Mouse (Mus musculus): Measurements from ENCODE around the gene Rbfox3. TPM values are rescaled to one million over a fixed set of nuclear protein-coding genes. Genes with fewer than 3 reads are reported as not detected.

The Rbfox3 gene
- total and polyA plus RNA-seq, 3 experiments: not detected

DNA sequence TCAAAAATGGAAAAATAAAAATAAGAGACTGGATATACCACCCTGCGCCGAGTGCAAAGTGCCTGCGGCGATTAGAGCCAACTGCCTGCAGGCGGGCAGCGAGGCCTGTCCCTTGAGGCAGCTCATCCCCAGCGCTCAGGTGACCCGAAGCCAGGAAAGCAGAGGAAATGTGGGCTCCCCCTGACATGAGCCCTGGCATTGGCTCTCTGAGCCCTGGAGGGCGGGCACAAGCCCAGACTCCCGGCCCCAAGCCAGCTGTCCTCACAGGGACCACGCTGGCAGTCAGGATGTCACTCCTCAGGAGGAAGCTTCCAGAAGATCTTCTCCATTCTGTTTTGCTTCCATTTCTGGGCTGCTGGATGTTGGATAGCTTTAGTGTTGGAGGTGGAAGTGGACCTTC is 53.1 kb downstream of the Rbfox3 start:
- Histone ChIP-seq H3K79me2 (replicated peaks; ENCODE audit: control insufficient read depth, extremely low read depth, insufficient read depth, poor library complexity, severe bottlenecking) (no peaks in the 10 kb centered on the region), H3K4me3 (replicated peaks in 1 of 3; ENCODE audit: low read depth in 2 of 3, low read length in 2 of 3, poor library complexity in 1 of 3) (no peak overlapping the region), H3K9ac (ENCODE audit: insufficient read depth, low read depth) (no peak overlapping the region), H3K4me1 (ENCODE audit: control insufficient read depth in 1 of 2, insufficient read depth in 2 of 2) (peaks cover 0 to 6% of the 10 kb centered on the region in 2 experiments; a peak in 1 of 4 replicates), H3K4me2 (ENCODE audit: insufficient read depth, low read depth, poor library complexity, severe bottlenecking) (no peak overlapping the region), H3K27ac (ENCODE audit: insufficient read depth, low read depth) (no peak overlapping the region), H3K36me3 (replicated peaks in 1 of 2; ENCODE audit: control insufficient read depth in 1 of 2, insufficient read depth in 1 of 2, low read length in 1 of 2) (no peaks in the 10 kb centered on the region), H3K9me3 (replicated peaks; ENCODE audit: low read length) (no peaks in the 10 kb centered on the region), H3K27me3 (replicated peaks) (peaks cover 88% of the 10 kb centered on the region)
- DNase-seq (ENCODE audit: extremely low read depth): no peak
- in situ Hi-C loops (cut with MboI; ENCODE audit: low pct_ligation_motif_present, low pct_unique_long_range_greater_than_20kb, low sequenced_read_pairs) (no loop called here), dilution Hi-C loops (cut with MboI; ENCODE audit: extremely low pct_ligation_motif_present, extremely low pct_unique_long_range_greater_than_20kb, low sequenced_read_pairs) (no loop called here)
- TF ChIP-seq MXI1 (IDR thresholded peaks at IDR 0.05; ENCODE audit: low read depth, low read length): no peak
- TF ChIP-seq MAFK (IDR thresholded peaks at IDR 0.05; ENCODE audit: insufficient replicate concordance, low read length): no peak
- TF ChIP-seq BHLHE40 (IDR thresholded peaks at IDR 0.05; ENCODE audit: low read depth, low read length): no peak
- TF ChIP-seq SMC3 (IDR thresholded peaks at IDR 0.05; ENCODE audit: low read depth, low read length): no peak
- TF ChIP-seq USF1 (IDR thresholded peaks at IDR 0.05; ENCODE audit: low read depth, low read length): no peak
- no peak for TF ChIP-seq RCOR1 (conservative IDR thresholded peaks at IDR 0.05; ENCODE audit: low read depth, low read length)
- TF ChIP-seq ZC3H11A (IDR thresholded peaks at IDR 0.05; ENCODE audit: low read depth, low read length): no peak
- TF ChIP-seq MAZ (IDR thresholded peaks at IDR 0.05; ENCODE audit: low read depth, low read length): no peak
- TF ChIP-seq ZNF384 (IDR thresholded peaks at IDR 0.05; ENCODE audit: low read depth, low read length): no peak
- no peak for TF ChIP-seq MEF2A (IDR thresholded peaks at IDR 0.05; ENCODE audit: borderline replicate concordance, low read depth, low read length)
- TF ChIP-seq CTCF (conservative IDR thresholded peaks at IDR 0.05 in 1 of 2, IDR thresholded peaks at IDR 0.05 in 1 of 2; ENCODE audit: low read depth in 2 of 2, low read length in 2 of 2): no peak
- no peak for TF ChIP-seq CHD1 (IDR thresholded peaks at IDR 0.05; ENCODE audit: low read depth, low read length)
- TF ChIP-seq USF2 (conservative IDR thresholded peaks at IDR 0.05; ENCODE audit: low read depth, low read length): no peak
- TF ChIP-seq KAT2A (IDR thresholded peaks at IDR 0.05; ENCODE audit: insufficient replicate concordance, low read length): no peak
- no peak for TF ChIP-seq NRF1 (IDR thresholded peaks at IDR 0.05; ENCODE audit: low read depth, low read length)
- no peak for TF ChIP-seq PAX5 (IDR thresholded peaks at IDR 0.05; ENCODE audit: low read length)
- no peak for TF ChIP-seq RAD21 (IDR thresholded peaks at IDR 0.05; ENCODE audit: low read depth, low read length)

GRCm38 (mm10) chr11:118851391-118851790 is 60.0 kb downstream of the Rbfox3 start:
- Histone ChIP-seq H3K27me3 (replicated peaks) (peaks cover 99% of the 10 kb centered on the region), H3K4me2 (ENCODE audit: insufficient read depth, low read depth, poor library complexity, severe bottlenecking) (no peak overlapping the region), H3K4me1 (ENCODE audit: control insufficient read depth in 1 of 2, insufficient read depth in 2 of 2) (peaks cover 0 to 3% of the 10 kb centered on the region in 2 experiments; a peak in 1 of 4 replicates), H3K9ac (ENCODE audit: insufficient read depth, low read depth) (no peak overlapping the region), H3K4me3 (replicated peaks in 1 of 3; ENCODE audit: low read depth in 2 of 3, low read length in 2 of 3, poor library complexity in 1 of 3) (no peak overlapping the region), H3K27ac (ENCODE audit: insufficient read depth, low read depth) (no peak overlapping the region), H3K9me3 (replicated peaks; ENCODE audit: low read length) (no peaks in the 10 kb centered on the region), H3K79me2 (replicated peaks; ENCODE audit: control insufficient read depth, extremely low read depth, insufficient read depth, poor library complexity, severe bottlenecking) (no peaks in the 10 kb centered on the region), H3K36me3 (replicated peaks in 1 of 2; ENCODE audit: control insufficient read depth in 1 of 2, insufficient read depth in 1 of 2, low read length in 1 of 2) (no peaks in the 10 kb centered on the region)
- TF ChIP-seq SIN3A (IDR thresholded peaks at IDR 0.05; ENCODE audit: low read length) (no peak), TCF12 (IDR thresholded peaks at IDR 0.05; ENCODE audit: low read depth, low read length) (no peak), BHLHE40 (IDR thresholded peaks at IDR 0.05; ENCODE audit: low read depth, low read length) (no peak), MEF2A (IDR thresholded peaks at IDR 0.05; ENCODE audit: borderline replicate concordance, low read depth, low read length) (no peak), CHD1 (IDR thresholded peaks at IDR 0.05; ENCODE audit: low read depth, low read length) (no peak), ETS1 (conservative IDR thresholded peaks at IDR 0.05; ENCODE audit: low read depth, low read length) (no peak), IRF4 (IDR thresholded peaks at IDR 0.05; ENCODE audit: low read depth, low read length) (no peak), ZC3H11A (IDR thresholded peaks at IDR 0.05; ENCODE audit: low read depth, low read length) (no peak), NELFE (IDR thresholded peaks at IDR 0.05; ENCODE audit: low read depth, low read length) (no peak), MXI1 (IDR thresholded peaks at IDR 0.05; ENCODE audit: low read depth, low read length) (no peak), KAT2A (IDR thresholded peaks at IDR 0.05; ENCODE audit: insufficient replicate concordance, low read length) (no peak), ZMIZ1 (IDR thresholded peaks at IDR 0.05; ENCODE audit: low read depth, low read length) (no peak), MAFK (IDR thresholded peaks at IDR 0.05; ENCODE audit: insufficient replicate concordance, low read length) (no peak), ZNF384 (IDR thresholded peaks at IDR 0.05; ENCODE audit: low read depth, low read length) (no peak)
- DNase-seq (ENCODE audit: extremely low read depth): no peak
- in situ Hi-C loops (cut with MboI; ENCODE audit: low pct_ligation_motif_present, low pct_unique_long_range_greater_than_20kb, low sequenced_read_pairs) (no loop called here), dilution Hi-C loops (cut with MboI; ENCODE audit: extremely low pct_ligation_motif_present, extremely low pct_unique_long_range_greater_than_20kb, low sequenced_read_pairs) (no loop called here)

Measured in CH12.LX (cell line).